Mouse (Mus musculus) megakaryocyte, embryonic 14.5 days (primary cell): ENCODE data around the gene Trmt1.

ENCODE experiments used
- FLI1 ChIP-seq: IDR thresholded peaks from 2 replicates; pipeline ENCODE4 v1.6.1; 2012; ENCODE audit warnings: low read length, inconsistent platforms, mixed read lengths
- GATA1 ChIP-seq: IDR thresholded peaks from 3 replicates; pipeline ENCODE4 v1.6.1; 2012; ENCODE audit warnings: mixed read lengths, low read length, inconsistent platforms, borderline replicate concordance

DNA sequence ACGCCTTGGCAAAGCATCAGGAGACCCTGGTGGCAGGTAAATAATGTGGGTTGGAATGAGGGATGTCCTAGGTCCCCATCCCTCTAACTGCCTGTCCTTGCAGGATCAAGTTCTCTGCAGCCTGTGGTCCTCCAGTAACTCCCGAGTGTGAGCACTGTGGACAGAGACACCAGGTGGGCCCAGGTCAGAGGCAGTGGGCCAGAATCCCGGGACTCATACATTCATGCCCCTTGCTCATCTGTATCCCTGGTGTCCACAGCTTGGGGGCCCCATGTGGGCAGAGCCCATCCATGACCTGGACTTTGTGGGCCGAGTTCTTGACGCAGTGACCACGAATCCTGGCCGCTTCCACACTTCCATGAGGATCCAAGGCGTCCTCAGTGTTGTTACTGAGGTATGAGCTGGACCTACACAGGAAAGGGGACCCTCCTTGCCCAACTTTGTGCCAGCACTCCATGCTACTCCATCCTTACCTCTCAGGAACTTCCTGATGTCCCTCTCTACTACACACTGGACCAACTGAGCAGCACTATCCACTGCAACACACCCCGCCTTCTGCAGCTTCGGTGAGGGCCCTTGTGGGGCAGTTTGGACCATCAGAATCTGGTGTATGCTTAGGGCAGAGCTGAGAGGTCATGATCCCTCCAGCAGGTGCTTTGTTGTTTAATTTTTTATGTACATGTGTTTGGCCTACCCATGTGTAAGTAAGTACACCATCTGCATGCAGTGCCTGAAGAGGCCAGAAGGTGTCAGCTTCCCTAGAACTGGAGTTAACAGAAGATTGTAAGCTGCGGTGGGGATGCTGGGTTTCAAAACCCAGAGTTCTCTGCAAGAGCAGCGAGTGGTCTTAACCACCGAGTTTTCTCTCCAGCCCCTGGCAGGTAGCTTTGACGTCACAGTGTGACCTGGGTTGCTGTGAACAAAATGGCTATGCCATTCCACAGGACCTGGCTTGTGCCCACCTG is 11.3 kb downstream of the Trmt1 start:
- TF ChIP-seq GATA1 = no peak
- TF ChIP-seq FLI1 = no peak
